Mouse (Mus musculus): ENCODE data around the gene Pcsk5.

- TF ChIP-seq POLR2A (IDR thresholded peaks at IDR 0.05; ENCODE audit: low read depth, low read length) (no peak), HCFC1 (IDR thresholded peaks at IDR 0.05; ENCODE audit: low read depth, low read length) (no peak)
Observed at GRCm38 (mm10) chr19:17553396-17554100, 283.9 kb downstream of the Pcsk5 start.
